Mouse (Mus musculus) CH12.LX (cell line): ENCODE measurements around the gene Rerg.

ENCODE experiments used
- CHD2 ChIP-seq: IDR thresholded peaks from 2 replicates; pipeline ENCODE4 v1.6.1; 2011; ENCODE audit warnings: low read length, improper control_type of control experiment
- CTCF ChIP-seq, 2 experiments: IDR thresholded peaks in 1 of 2; conservative IDR thresholded peaks in 1 of 2; 2 replicates each; pipeline ENCODE4 v1.5.1; 2011 to 2012; ENCODE audit warnings: low read depth in 2 of 2, low read length in 2 of 2, improper control_type of control experiment in 1 of 2, inconsistent platforms in 1 of 2, mild to moderate bottlenecking in 1 of 2, moderate library complexity in 1 of 2
- EP300 ChIP-seq: IDR thresholded peaks from 2 replicates; pipeline ENCODE4 v1.6.1; 2011; ENCODE audit warnings: low read length, improper control_type of control experiment
- ETS1 ChIP-seq: conservative IDR thresholded peaks from 2 replicates; pipeline ENCODE4 v1.6.1; 2012; ENCODE audit warnings: low read depth, mild to moderate bottlenecking, inconsistent platforms, low read length, improper control_type of control experiment, moderate library complexity
- JUN ChIP-seq: IDR thresholded peaks from 2 replicates; pipeline ENCODE4 v1.6.1; 2011; ENCODE audit warnings: low read depth, mild to moderate bottlenecking, low read length, improper control_type of control experiment, moderate library complexity; ENCODE audit not compliant: insufficient read depth
- JUND ChIP-seq: conservative IDR thresholded peaks from 2 replicates; pipeline ENCODE4 v1.6.1; 2011; ENCODE audit warnings: low read depth, low read length, improper control_type of control experiment
- POLR2A ChIP-seq: IDR thresholded peaks from 2 replicates; pipeline ENCODE4 v1.6.1; 2011; ENCODE audit warnings: low read depth, mild to moderate bottlenecking, improper control_type of control experiment, low read length
- RAD21 ChIP-seq: IDR thresholded peaks from 2 replicates; pipeline ENCODE4 v1.6.1; 2011; ENCODE audit warnings: low read depth, mild to moderate bottlenecking, low read length, improper control_type of control experiment, moderate library complexity
- RCOR1 ChIP-seq: conservative IDR thresholded peaks from 2 replicates; pipeline ENCODE4 v1.6.1; 2012; ENCODE audit warnings: low read depth, mild to moderate bottlenecking, inconsistent platforms, low read length, improper control_type of control experiment
- SIN3A ChIP-seq: IDR thresholded peaks from 2 replicates; pipeline ENCODE4 v1.6.1; 2012; ENCODE audit warnings: low read length, improper control_type of control experiment, inconsistent platforms
- TCF12 ChIP-seq: IDR thresholded peaks from 2 replicates; pipeline ENCODE4 v1.6.1; 2014; ENCODE audit warnings: low read depth, mild to moderate bottlenecking, inconsistent platforms, low read length, improper control_type of control experiment
- USF2 ChIP-seq: conservative IDR thresholded peaks from 2 replicates; pipeline ENCODE4 v1.6.1; 2011; ENCODE audit warnings: low read depth, low read length, improper control_type of control experiment

GRCm38 (mm10) chr6:137170226-137170625 lies at the start of gene Rerg:
- TF ChIP-seq POLR2A: no peak
- TF ChIP-seq JUND: no peak
- no peak for TF ChIP-seq CTCF (conservative IDR thresholded peaks at IDR 0.05 in 1 of 2, IDR thresholded peaks at IDR 0.05 in 1 of 2; ENCODE audit: low read depth in 2 of 2, low read length in 2 of 2)
- TF ChIP-seq RAD21: no peak
- TF ChIP-seq TCF12: no peak
- TF ChIP-seq USF2: no peak
- no peak for TF ChIP-seq JUN
- no peak for TF ChIP-seq SIN3A
- no peak for TF ChIP-seq CHD2
- TF ChIP-seq EP300: no peak
- TF ChIP-seq RCOR1: no peak
- no peak for TF ChIP-seq ETS1
